Mouse (Mus musculus) frontal cortex, postnatal 25 days (tissue): ENCODE measurements around the gene Wdr25.
A peak's percentile ranks its signal among the peaks of the same experiment; 100 is the strongest.
"Not testable (repeated sequence)": the region's sequence is repeated elsewhere in the genome, so short reads cannot be mapped to it uniquely, and the experiment has no call there.

Experiments
- DNase-seq, 2 experiments: peaks; one replicate each; pipeline ENCODE4 v3.0.0; 2022; ENCODE audit warnings: low spot score in 2 of 2

Gene Wdr25

DNA sequence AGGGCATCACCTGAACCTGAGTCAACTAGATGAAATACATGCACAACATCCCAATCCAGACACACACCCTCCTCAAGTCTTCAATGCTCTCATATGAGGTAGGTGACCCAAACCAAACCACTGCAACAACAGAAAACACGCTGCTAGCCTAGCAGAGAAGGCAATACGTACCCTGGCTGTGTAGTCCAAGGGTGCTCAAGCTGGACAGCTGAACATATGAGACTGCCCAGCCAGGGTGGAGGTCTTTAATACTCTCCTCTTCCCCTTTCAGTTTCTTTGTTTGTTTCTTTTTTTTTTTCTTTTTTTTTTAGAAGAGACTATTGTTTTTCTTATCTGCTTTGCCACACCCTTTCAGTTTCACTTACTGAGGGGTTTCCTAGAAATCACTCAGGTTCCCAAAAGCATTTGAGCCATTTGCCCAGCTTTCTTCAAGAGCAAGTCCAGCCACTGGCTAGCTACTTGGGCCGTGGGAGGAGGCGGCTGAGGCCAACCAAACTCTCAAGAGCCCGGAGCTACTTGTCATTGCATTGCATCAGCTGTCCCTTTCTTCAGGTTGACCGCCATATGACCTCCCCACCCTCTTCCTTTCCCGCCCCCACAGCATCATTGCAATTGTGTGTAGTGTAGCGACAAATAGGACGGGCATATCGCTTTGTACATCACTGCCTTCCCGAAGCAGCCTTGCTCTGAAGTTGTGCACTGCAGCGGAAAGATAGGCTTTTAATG, at the start of gene Wdr25:
Gene Wdr25 (plus strand): TSS at position 643 of the 726 bp plus-strand sequence.
- DNase-seq, result no peak

DNA sequence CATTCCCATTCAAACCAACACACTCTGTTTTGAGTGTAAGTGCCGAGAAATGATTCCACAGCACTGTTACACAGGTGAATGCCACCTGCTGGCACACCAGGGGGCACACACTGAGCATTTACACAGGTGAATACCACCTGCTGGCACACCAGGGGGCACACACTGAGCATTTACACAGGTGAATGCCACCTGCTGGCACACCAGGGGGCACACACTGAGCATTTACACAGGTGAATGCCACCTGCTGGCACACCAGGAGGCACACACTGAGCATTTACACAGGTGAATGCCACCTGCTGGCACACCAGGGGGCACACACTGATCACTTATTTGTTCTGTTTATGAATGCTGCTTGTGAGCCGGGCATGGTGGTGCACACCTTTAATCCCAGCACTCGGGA, 45.4 kb upstream of the Wdr25 start:
- not testable (repeated sequence) for DNase-seq

DNA sequence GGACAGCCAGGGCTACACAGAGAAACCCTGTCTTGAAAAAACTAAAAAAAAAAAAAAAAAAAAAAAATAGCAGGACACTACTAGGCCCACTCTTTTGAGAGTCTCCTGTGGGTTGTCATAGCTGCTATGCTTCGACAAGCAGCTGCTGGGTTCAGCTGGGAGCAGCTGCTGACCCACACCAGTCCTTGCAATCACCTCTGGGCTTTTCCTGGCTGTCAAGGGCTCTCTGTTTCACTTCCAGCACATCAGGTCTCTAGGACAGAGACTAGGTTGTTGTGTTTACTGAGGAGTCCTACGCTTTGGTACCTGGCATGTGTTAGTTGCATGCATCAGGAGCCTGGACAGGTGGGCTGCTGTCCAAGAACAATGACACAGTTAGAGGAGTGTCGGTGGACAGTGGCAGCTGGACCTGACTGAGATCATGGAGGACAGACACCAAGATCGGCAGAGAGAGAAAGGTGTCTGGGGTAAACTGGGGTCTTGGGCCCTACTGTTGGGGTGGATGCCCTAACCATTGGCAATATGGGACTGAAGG, 43.9 kb upstream of the Wdr25 start:
- no peak for DNase-seq

DNA sequence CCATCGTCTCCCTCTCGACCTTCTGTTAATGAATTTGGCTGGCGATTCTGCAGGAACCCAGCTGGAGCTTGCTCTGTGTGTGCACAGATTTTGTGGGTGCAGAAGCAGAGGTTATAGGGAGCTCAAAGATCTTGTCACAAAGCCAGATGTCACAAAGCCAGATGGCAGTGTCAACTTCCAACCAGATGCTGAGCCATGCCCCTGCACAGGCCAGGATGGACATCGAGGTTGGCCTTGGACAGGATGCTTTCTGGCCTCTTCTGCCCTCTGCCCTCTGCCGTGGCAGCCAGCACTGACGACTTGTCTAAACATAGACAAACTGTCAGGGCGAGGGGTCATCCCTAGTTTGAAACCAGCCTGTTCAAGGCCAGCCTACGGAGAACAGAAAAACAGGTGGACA, 43.3 kb upstream of the Wdr25 start:
- DNase-seq, result no peak

DNA sequence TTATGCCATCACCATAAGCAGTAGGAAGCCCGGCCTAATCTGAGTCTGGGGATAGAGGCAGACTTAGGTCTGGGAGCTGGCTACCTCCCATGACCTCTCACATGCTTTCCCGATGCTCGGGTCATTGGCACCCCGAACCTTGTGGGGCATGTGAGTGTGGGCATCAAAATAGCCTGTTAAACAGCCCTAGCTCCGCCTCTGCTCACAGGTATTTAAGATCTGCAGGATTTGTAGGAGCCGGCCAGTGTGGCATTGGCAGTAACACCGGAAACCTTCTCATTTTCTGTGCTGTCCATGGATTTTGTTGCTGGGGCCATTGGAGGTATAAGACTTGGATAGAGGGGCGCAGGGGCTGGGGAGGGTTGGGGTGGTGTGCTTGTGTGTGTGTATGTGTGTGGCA, 42.5 kb upstream of the Wdr25 start:
- DNase-seq, result no peak

DNA sequence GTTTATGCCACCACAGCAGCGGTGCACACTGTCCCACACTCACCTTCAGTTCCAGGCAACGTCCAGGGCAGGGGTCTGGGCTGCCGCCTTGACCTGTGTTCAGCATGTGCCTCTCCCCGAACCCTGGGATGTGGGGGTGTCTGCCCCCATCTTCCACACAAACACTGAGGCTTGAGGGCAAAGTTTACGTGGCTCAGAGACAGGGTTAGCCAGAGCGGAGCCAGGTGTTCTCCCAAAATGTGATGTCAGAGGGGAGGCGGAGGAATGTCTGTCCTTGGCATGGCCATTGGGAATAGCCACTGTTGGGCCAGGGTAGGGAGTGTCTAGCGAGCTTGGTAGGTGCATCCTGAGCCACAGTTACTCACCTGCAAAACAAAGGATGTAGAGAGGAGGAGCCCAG, 40.6 kb upstream of the Wdr25 start:
- DNase-seq, result no peak

DNA sequence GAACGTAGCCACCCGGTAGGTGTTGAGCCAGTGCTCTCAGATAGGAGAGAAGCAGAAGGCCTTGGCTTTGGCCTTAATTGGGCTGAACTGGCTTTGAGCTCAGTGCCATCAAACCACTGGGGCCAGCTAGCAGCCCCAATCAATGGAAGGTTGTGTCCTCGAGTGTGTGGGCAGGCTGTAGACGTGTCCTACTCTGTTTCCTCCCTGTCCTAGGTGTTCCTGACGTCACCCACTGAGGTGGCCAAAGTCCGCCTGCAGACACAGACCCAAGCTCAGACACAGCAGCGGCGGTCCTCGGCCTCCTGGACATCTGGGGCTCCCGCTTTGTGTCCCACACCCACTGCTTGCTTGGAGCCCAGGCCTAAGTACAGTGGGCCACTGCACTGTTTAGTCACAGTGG, 38.4 kb upstream of the Wdr25 start:
- DNase-seq, result no peak

DNA sequence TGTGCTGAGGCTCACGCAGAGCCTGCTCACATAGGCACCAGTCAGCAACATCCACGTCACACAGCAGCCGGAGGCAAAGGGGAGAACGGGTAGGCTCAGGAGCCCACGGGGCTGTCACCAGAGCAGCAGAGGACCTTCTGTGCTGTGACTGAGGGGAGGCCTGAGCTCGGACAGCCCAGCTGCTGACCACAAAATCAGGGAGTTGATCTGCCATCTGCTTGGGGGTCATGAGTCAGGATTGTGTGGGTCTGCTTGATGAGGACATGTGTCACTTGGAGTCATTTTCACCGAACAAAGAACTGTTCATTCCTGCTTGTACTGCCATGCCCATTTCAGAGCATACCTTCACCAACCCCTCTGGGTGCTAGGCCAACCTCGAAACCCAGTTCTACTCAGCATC, 37.2 kb upstream of the Wdr25 start:
- DNase-seq, result no peak

DNA sequence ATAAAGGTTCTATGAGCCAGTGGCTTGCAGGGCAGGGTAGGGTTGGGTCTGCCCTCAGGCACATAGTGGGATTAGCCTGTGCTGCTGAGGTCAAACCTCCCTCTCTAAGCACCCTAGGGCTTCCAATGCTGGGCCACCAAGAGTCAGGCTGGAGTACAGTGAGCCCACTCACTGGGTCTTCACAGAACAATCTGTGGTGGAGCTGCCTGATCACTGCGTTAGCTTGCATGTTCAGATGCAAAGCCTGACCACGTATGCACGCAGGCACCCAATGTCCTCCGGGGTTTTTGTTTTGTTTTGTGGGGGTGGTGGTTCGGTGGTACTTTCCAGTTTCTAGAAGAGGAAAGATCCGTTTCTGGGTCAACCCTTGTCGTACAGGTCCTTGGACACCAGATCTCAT, 36.3 kb upstream of the Wdr25 start:
- no peak for DNase-seq

DNA sequence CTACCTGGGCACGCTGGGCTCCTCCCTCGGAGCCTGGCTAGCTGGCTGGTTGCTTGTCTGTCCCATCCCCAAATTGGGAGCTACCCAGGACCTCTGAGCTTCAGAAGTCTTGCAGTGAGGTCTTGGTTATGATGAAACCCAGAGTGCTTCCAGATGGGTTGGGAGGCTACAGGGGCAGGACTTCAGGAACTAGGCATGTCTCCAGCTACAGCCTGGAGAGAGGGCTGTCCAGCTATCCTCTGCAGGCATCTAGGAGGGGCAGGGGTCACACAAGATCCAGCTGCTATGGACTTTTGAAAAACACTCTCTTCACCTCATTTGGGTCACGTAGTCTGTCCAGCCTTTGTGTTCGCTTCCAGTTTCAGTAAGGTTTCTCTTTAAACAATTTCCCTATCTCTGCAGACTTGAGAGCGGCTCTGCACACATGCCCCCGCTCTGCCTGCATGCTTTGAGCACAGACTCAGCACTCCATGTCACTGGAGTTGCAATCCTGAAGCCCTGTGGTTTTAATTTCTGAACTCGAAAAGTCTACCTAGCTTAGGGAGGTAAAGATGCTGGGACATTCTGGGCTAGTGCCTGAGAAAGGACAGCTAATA, 35.7 kb upstream of the Wdr25 start:
- no peak for DNase-seq

DNA sequence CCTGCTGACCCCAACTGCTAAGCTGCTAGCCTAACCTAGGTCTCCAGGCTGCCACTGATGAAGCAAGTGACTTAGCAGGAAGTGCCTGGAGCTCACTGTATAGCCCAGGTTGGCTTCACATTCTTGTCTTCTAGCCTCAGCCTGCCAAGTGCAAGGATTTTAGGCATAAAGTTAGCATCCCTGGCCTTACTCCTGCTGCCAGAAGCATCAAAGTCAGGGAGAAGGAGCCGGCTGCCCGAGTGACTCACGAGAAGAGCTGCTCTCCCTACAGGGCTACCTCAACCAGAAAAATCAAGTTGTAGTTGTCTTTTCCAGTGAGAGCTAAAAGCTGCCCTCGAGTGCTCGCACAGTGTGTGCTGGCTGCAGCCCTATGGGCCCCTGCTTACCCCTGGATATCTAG, 34.9 kb upstream of the Wdr25 start:
- no peak for DNase-seq

DNA sequence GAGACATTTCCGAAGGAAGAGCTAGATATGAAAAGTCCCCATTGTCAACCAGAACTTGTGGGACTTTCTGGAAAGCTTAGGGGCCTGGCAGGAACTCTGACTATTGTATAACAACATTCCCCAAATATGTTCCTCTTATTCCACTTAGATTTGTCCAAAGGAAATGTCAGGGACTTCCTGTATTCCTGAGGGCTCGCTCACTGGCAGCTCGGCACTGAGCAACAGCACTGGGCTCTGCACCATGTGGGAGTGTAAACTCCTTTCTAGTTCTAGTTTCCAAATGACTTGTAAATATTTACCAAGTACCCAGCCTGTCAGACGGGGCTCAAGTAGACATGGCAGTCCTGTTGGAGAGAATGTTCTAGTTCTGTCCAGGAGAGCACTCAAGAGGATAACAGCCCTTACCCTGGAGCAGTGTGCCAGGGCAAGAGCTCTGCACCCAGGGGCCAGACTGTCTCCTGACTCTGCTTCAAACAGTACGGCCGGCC, 28.4 kb upstream of the Wdr25 start:
- no peak for DNase-seq

DNA sequence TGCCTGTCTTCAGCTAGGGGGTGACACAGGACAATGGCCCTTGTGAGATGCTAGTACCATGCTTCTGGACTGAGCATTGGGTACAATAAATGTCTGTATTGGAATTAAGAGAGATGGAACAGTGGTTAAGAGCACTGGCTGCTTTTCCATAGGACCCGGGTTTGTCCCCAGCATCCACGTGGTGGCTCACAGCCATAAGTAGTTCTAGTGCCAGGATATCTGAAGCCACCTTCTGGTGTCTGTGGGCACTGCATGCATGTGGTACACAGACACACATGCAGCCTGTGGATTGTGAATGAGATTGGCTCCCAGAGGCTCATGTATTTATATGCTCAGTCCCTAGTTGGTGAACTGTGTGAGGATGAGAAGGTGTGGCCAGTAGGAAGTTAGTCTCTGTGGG, 23.9 kb upstream of the Wdr25 start:
- DNase-seq, result no peak

DNA sequence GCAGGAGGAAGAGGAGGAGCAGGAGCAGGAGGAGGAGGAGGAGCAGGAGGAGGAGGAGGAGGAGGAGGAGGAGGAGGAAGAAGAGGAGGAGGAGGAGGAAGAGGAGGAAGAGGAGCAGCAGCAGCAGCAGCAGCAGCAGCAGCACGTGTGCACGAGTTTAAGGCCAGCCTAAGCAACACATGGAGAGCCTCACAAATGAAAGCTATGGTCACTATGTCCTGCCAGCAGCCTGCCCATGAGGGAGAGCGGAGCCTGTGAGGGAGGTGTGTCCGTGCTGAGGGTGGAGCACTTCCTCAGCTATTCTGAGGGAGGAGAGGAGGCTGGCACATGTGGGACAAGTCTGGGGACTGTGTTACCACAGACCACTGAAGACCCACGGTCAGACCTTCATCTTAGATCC, 20.3 kb upstream of the Wdr25 start:
- DNase-seq, result no peak

DNA sequence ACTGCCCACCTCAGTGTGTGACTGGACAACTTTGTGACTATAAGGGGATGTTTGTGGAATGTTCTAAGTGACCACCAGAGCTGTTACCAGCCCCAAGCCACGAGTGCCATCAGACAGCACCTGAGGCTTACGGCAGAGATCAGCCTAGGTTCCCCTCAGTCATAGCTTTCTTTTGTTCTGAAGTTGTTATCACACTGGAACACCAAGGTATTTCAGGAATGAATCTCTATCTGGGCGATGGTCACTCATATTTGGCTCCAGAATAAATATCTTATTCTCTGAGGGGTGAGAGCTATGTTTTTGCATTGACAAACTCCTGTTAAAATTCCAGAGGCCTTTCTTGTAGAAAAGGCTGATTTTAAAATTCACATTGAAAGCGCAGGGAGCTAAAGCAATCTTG, 14.3 kb upstream of the Wdr25 start:
- no peak for DNase-seq

DNA sequence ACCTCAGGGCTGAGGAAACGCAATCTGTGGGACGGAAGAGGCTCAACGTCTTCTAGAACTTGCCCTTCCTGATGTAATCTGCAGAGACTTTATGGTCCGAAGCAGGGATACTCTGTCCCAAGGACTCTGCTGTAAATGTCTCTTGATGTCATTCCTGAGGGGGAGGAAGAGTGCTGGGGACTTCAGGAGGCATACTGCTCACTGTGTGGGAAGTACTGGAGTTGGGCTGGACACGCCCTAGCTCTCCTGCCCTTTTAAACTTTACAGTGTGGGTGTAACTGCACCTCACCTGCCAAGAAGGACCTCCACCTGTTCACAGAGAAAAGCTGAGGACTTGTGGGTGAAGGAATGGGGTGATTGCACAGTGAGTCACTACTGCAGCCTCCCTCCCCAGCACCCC, 12.8 kb upstream of the Wdr25 start:
- no peak for DNase-seq

DNA sequence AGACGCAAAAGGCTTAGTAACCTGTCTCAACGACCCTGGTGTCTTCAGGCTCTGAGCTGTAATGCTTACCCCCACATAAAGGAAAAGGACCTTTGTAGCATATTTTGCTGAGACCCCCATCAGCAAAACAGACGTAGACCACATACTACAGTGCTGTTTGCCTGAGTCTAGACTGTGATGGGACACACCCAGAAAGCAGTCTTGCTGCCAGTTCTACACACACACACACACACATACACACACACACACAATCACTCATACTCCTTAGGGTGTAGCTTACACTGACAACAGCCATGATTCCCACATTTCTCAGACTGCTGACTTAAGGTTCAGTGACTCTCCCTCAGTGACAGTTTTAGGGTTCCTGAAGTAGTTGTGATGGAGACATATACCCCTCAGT, 12.2 kb upstream of the Wdr25 start:
- DNase-seq, result no peak

DNA sequence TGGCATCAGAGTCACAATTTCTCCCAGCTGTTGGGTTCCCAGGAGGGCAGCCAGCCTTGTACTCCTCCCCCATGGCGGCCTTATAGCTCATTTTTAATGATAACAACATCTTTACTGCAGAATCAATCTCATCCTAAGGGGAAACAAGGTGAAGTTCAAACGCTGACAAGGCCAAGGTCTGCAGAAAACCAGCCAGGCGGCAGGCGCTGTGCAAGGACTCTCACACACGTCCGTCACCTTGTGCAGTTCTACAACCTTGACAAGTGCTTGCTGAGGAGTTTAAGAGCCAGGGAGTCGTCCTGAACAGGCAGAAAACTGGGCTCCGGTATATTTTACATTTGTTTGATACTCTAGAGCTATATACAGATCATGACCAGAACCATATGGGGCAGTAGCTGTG, 10.7 kb upstream of the Wdr25 start:
- no peak for DNase-seq

DNA sequence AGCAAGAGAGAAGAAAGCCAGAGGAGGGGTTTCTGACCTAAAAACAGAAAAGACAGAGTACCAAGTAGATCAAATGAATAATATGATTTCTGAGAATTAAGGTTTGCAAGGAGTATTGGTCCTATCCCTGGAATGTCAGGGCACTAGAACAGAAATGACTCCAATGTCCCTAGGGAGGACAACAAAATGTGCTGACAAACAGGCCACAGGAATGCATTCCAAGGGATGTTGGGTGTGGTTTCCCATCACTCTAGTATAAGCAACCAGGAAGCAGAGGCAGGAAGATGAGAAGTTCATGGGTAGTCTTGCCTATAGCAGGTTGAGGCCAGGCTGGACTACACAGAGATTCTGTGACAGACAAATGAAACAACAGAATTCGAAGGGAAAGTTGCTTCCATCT, 7.5 kb upstream of the Wdr25 start:
- no peak for DNase-seq

DNA sequence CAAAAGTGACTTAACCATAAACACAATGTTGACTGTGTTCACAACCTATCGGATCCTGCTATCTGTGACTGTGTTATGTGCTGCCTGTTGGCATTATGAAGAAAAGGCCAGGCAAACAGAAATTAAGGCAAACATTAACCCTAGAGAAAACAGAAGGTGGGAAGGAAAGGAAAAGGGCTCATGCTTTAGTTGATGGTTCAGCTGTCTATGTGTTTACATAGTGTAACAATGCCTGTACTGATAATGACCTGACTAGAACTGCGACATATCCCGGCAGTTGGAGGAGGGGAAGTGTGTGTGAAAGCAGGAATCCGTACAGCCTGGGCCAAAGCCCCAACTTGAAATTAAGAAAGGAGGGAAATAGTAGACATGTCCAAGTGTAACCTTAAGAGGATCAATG, 6.4 kb upstream of the Wdr25 start:
- no peak for DNase-seq

DNA sequence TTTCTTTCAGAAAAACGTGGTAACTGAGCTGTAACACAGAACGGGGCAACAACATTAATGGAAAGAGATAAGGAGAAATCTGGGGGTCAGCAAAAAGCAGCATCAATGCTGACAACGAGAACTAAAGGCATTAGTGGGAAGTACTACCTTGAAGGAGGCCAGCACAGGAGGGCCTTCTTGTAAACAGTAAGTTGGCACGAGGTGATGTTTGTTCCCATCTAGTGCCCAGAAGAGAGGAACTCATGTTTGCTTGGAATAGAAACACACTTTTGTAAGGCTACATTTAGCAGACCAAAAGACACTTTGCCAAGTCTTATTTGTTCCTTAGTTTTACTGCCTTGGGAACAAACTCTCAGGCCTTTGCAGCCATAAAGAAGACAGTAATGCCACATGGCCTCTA, 4.8 kb upstream of the Wdr25 start:
- no peak for DNase-seq

DNA sequence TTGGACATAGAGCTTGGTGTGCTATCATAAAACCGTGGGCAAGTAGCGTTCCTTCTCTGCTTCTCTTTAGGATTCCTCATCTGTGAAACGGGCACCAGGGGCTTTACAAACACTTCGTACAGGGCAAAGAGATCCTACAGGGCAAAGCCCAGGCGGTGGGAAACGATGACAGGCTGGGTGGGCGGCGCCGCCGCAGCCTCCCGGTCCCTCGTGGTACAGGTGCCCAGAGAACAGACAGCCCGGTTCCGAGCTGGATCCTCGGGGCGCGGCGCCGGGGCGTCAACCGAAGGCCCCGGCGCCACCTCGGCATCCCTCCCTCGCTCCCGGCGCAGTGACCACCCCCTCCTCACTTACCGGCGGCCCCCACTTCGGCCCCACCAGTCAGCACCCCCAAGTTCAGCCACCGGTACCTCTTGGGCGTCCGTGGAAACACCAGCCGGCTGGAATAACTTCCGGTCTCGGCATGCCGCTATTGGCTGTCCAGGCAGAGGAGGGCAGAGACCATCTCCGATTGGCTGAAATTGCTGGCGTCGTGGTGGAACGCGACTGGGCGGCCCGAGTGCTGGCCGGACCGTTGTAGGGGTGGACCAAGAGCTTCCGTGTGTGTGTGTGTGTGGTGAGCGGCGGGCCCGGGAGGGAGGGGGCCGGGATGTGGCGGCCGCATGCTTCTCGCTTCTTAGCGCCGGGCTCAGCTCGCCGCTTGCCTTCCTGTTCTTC, 442 bp downstream of the Wdr25 start, which contains the start of gene Wars:
Gene Wars (minus strand): TSS at position 460 of the 717 bp plus-strand sequence.
- DNase-seq, result peak; percentile 88 to 95

DNA sequence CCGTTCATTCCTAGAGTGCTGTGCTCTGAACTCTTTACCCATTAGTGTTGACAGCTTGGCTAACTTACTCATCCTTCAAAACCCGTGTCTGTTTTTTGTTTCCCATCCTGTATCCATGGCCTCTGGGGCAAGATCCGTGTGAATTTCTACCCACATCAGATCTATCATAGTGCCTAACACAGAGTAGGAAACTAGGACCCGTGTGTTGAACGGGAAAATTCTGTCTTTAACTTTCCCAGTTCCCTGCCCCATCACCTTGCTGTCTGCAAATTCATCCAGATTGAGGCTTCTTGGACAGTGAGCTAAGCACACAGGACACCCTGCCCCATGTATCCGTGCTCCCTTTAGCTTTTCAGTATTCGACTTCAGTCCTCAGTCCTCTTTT, 993 bp downstream of the Wdr25 start:
- DNase-seq, result no peak
